Mouse (Mus musculus) A20 (cell line): ENCODE measurements at regions not wholly inside any gene's neighbourhood (a gene's known extent, or its start where the extent isn't known, plus 50 kb on each side); places are given as distances from the start of the nearest gene placed in this dataset.

Experiments
- DNase-seq: peaks from one replicate; pipeline ENCODE4 v3.0.0-alpha.2; 2011; ENCODE audit warnings: low read depth, low spot score

- no peak for DNase-seq
Measured at GRCm38 (mm10) chr9:41508746-41509145, 347.2 kb upstream of the Ubash3b start.

- no peak for DNase-seq
Measured at GRCm38 (mm10) chr9:41498326-41498725, 336.8 kb upstream of the Ubash3b start.

GRCm38 (mm10) chr9:41490112-41490511 lies 328.6 kb upstream of the Ubash3b start:
- DNase-seq = no peak

- DNase-seq = no peak
Measured at GRCm38 (mm10) chr9:41488046-41488445, 326.5 kb upstream of the Ubash3b start.

- DNase-seq = no peak
Measured at GRCm38 (mm10) chr9:41483218-41483617, 321.7 kb upstream of the Ubash3b start.

- DNase-seq = no peak
Measured at GRCm38 (mm10) chr9:41481611-41482266, 320.2 kb upstream of the Ubash3b start.

- no peak for DNase-seq
Measured at GRCm38 (mm10) chr9:41479854-41480749, 318.6 kb upstream of the Ubash3b start.

- no peak for DNase-seq
Measured at GRCm38 (mm10) chr9:41479085-41479484, 317.6 kb upstream of the Ubash3b start.

- no peak for DNase-seq
Measured at GRCm38 (mm10) chr9:41478106-41478848, 316.8 kb upstream of the Ubash3b start.

- DNase-seq = no peak
Measured at GRCm38 (mm10) chr9:41475326-41475725, 313.8 kb upstream of the Ubash3b start.

GRCm38 (mm10) chr9:41474945-41475297 lies 313.4 kb upstream of the Ubash3b start:
- no peak for DNase-seq

GRCm38 (mm10) chr9:41474244-41474944 lies 312.9 kb upstream of the Ubash3b start:
- DNase-seq = peak; percentile 42

GRCm38 (mm10) chr9:41473506-41473905 lies 312.0 kb upstream of the Ubash3b start:
- no peak for DNase-seq

GRCm38 (mm10) chr9:41471345-41471744 lies 309.8 kb upstream of the Ubash3b start:
- DNase-seq = no peak

GRCm38 (mm10) chr9:41470010-41470409 lies 308.5 kb upstream of the Ubash3b start:
- no peak for DNase-seq

GRCm38 (mm10) chr9:41469414-41469813 lies 307.9 kb upstream of the Ubash3b start:
- no peak for DNase-seq

- no peak for DNase-seq
Measured at GRCm38 (mm10) chr9:41464057-41464685, 302.7 kb upstream of the Ubash3b start.

- DNase-seq = peak; percentile 73
Measured at GRCm38 (mm10) chr9:41461742-41462141, 300.2 kb upstream of the Ubash3b start.

GRCm38 (mm10) chr9:41460709-41461108 lies 299.2 kb upstream of the Ubash3b start:
- no peak for DNase-seq

- no peak for DNase-seq
Measured at GRCm38 (mm10) chr9:41457003-41457402, 295.5 kb upstream of the Ubash3b start.

GRCm38 (mm10) chr9:41451738-41452137 lies 290.2 kb upstream of the Ubash3b start:
- DNase-seq = no peak
